Mouse (Mus musculus) c-Kit-positive CD71-positive TER-119-negative erythroid progenitor cells, embryonic 14.5 days (primary cell): ENCODE measurements at regions not wholly inside any gene's neighbourhood (a gene's known extent, or its start where the extent isn't known, plus 50 kb on each side); places are given as distances from the start of the nearest gene placed in this dataset.
"Not testable (repeated sequence)": the region's sequence is repeated elsewhere in the genome, so short reads cannot be mapped to it uniquely, and the experiment has no call there.

Experiments used
- DNase-seq: peaks from one replicate; pipeline ENCODE4 v3.0.0-alpha.2; 2013; ENCODE audit warnings: low read depth

GRCm38 (mm10) chr12:15653357-15653763, 163.4 kb downstream of the Trib2 start:
- no peak for DNase-seq

GRCm38 (mm10) chr12:15651293-15651692, 165.4 kb downstream of the Trib2 start:
- DNase-seq, result no peak

- DNase-seq, result no peak
Observed at GRCm38 (mm10) chr12:15649906-15650305, 166.8 kb downstream of the Trib2 start.

- no peak for DNase-seq
Observed at GRCm38 (mm10) chr12:15649226-15649625, 167.5 kb downstream of the Trib2 start.

- DNase-seq, result no peak
Observed at GRCm38 (mm10) chr12:15644074-15644672, 172.5 kb downstream of the Trib2 start.

- DNase-seq, result no peak
Observed at GRCm38 (mm10) chr12:15643669-15644068, 173.1 kb downstream of the Trib2 start.

GRCm38 (mm10) chr12:15640320-15640719, 176.4 kb downstream of the Trib2 start:
- no peak for DNase-seq

- no peak for DNase-seq
Observed at GRCm38 (mm10) chr12:15629971-15630370, 186.8 kb downstream of the Trib2 start.

- DNase-seq, result no peak
Observed at GRCm38 (mm10) chr12:15619521-15619920, 197.2 kb downstream of the Trib2 start.

- DNase-seq, result no peak
Observed at GRCm38 (mm10) chr12:15617312-15617711, 199.4 kb downstream of the Trib2 start.

- DNase-seq, result no peak
Observed at GRCm38 (mm10) chr12:15611847-15612580, 204.7 kb downstream of the Trib2 start.

- no peak for DNase-seq
Observed at GRCm38 (mm10) chr12:15607091-15607490, 209.6 kb downstream of the Trib2 start.

GRCm38 (mm10) chr12:15606095-15606494, 210.6 kb downstream of the Trib2 start:
- DNase-seq, result no peak

GRCm38 (mm10) chr12:15604630-15605029, 212.1 kb downstream of the Trib2 start:
- no peak for DNase-seq

GRCm38 (mm10) chr12:15603885-15604284, 212.8 kb downstream of the Trib2 start:
- DNase-seq, result no peak

GRCm38 (mm10) chr12:15603319-15603718, 213.4 kb downstream of the Trib2 start:
- DNase-seq, result no peak

GRCm38 (mm10) chr12:15594704-15595103, 222.0 kb downstream of the Trib2 start:
- DNase-seq, result no peak

- DNase-seq, result not testable (repeated sequence)
Observed at GRCm38 (mm10) chr12:15587864-15588263, 228.9 kb downstream of the Trib2 start.

- no peak for DNase-seq
Observed at GRCm38 (mm10) chr12:15586706-15587442, 229.8 kb downstream of the Trib2 start.

- DNase-seq, result no peak
Observed at GRCm38 (mm10) chr12:15585845-15586244, 230.9 kb downstream of the Trib2 start.

- DNase-seq, result no peak
Observed at GRCm38 (mm10) chr12:15584721-15585120, 232.0 kb downstream of the Trib2 start.

GRCm38 (mm10) chr12:15566785-15567109, 250.0 kb downstream of the Trib2 start:
- DNase-seq, result no peak
